Mouse (Mus musculus) liver, adult 2 months (tissue): ENCODE measurements around the gene 1700037H04Rik. TPM values are rescaled to one million over a fixed set of nuclear protein-coding genes. Genes with fewer than 3 reads are reported as not detected.

Source experiments
- DNase-seq: peaks from one replicate; pipeline ENCODE4 v3.0.0-alpha.2; 2011; ENCODE audit warnings: low read depth, low spot score; ENCODE audit errors: extremely low read depth
- H3K27ac ChIP-seq: fragments of 200-500 bp; replicated peaks from 2 replicates; pipeline ENCODE4 v1.5.1; 2012; ENCODE audit warnings: low read depth, mild to moderate bottlenecking, control low read depth, inconsistent platforms, low read length; ENCODE audit not compliant: insufficient read depth
- H3K27me3 ChIP-seq: fragments of 200-500 bp; 2 replicates; pipeline ENCODE4 v1.6.1; 2012; ENCODE audit warnings: mild to moderate bottlenecking, moderate library complexity, low read length, inconsistent platforms; ENCODE audit not compliant: control insufficient read depth, insufficient read depth
- H3K36me3 ChIP-seq: fragments of 200-500 bp; 2 replicates; pipeline ENCODE4 v1.6.1; 2012; ENCODE audit warnings: low read length, inconsistent platforms; ENCODE audit not compliant: control insufficient read depth, insufficient read depth
- H3K4me1 ChIP-seq: fragments of 200-500 bp; 2 replicates; pipeline ENCODE4 v1.6.1; 2011; ENCODE audit warnings: low read length; ENCODE audit not compliant: control insufficient read depth, insufficient read depth
- H3K4me3 ChIP-seq: fragments of 200-500 bp; 2 replicates; pipeline ENCODE4 v1.5.1; 2011; ENCODE audit warnings: low read depth, mild to moderate bottlenecking, control low read depth, low read length, moderate library complexity; ENCODE audit not compliant: insufficient read depth
- H3K79me2 ChIP-seq: fragments of 200-500 bp; 2 replicates; pipeline ENCODE4 v1.6.1; 2012; ENCODE audit warnings: inconsistent platforms, mild to moderate bottlenecking, low read length, moderate library complexity; ENCODE audit not compliant: control insufficient read depth, insufficient read depth
- H3K9ac ChIP-seq: fragments of 200-500 bp; 2 replicates; pipeline ENCODE4 v1.6.1; 2012; ENCODE audit warnings: low read depth, mild to moderate bottlenecking, control low read depth, inconsistent platforms, low read length
- CTCF ChIP-seq: fragments of 200-500 bp; IDR thresholded peaks from 2 replicates; pipeline ENCODE4 v1.5.1; 2011; ENCODE audit warnings: low read depth, low read length, control low read depth
- POLR2A ChIP-seq: fragments of 200-500 bp; IDR thresholded peaks from 2 replicates; pipeline ENCODE4 v1.6.1; 2011; ENCODE audit warnings: low read length, control low read depth; ENCODE audit not compliant: insufficient read depth; ENCODE audit errors: extremely low read depth
- WGBS: fragments of 180-500 bp; shearing (Covaris S2); methylation state at CpG from one replicate; pipeline ENCODE4 v1.1.7; 2018; 5-methylcytosine and 5-hydroxymethylcytosine counted together
- polyA plus RNA-seq: library from polyadenylated mRNA; depleted of rRNA; stranded (reverse); fragments of >200 nt; gene quantifications from 2 replicates; pipeline ENCODE4 v1.2.3, GENCODE M21; 2012
- total RNA-seq: library from RNA; depleted of rRNA; stranded (reverse); fragments of >200 nt; gene quantifications from 2 replicates; pipeline ENCODE4 v1.2.3, GENCODE M21; 2014

1700037H04Rik gene
- total and polyA plus RNA-seq, 2 experiments = 3.4 to 16.6 TPM

- Histone ChIP-seq H3K9ac (peak overlapping the region; percentile 33; the same call in 1 of the 2 replicates), H3K4me1 (peaks cover 3% of the 10 kb centered on the region), H3K79me2 (no peaks in the 10 kb centered on the region), H3K27ac (peak overlapping the region; percentile 73), H3K36me3 (no peaks in the 10 kb centered on the region), H3K27me3 (no peaks in the 10 kb centered on the region), H3K4me3 (peak overlapping the region; percentile 10; the same call in 1 of the 2 replicates)
- 57% methylated on average over 7 of the region's 7 CpGs for WGBS
- DNase-seq = peak; percentile 60
- TF ChIP-seq POLR2A (no peak), CTCF (no peak)
Measured at GRCm38 (mm10) chr2:131204410-131204981, 44.6 kb upstream of the 1700037H04Rik start.

GRCm38 (mm10) chr2:131203816-131204409, 44.0 kb upstream of the 1700037H04Rik start:
- H3K4me1 ChIP-seq = no peaks in the 10 kb centered on the region
- H3K27me3 ChIP-seq = no peaks in the 10 kb centered on the region
- 90% methylated on average over 6 of the region's 6 CpGs for WGBS
- no peak overlapping the region for H3K27ac ChIP-seq
- H3K4me3 ChIP-seq = no peak overlapping the region
- H3K79me2 ChIP-seq = no peaks in the 10 kb centered on the region
- DNase-seq = no peak
- TF ChIP-seq POLR2A = no peak
- no peak for TF ChIP-seq CTCF
- no peak overlapping the region for H3K9ac ChIP-seq
- no peaks in the 10 kb centered on the region for H3K36me3 ChIP-seq

GRCm38 (mm10) chr2:131201262-131201661, 41.4 kb upstream of the 1700037H04Rik start:
- H3K36me3 ChIP-seq = no peaks in the 10 kb centered on the region
- 91% methylated on average over 3 of the region's 3 CpGs for WGBS
- DNase-seq = no peak

GRCm38 (mm10) chr2:131200710-131201109, 40.8 kb upstream of the 1700037H04Rik start:
- Histone ChIP-seq H3K27me3 (no peaks in the 10 kb centered on the region), H3K4me3 (no peak overlapping the region), H3K27ac (no peak overlapping the region), H3K9ac (no peak overlapping the region), H3K79me2 (no peaks in the 10 kb centered on the region), H3K4me1 (no peaks in the 10 kb centered on the region), H3K36me3 (no peaks in the 10 kb centered on the region)
- TF ChIP-seq POLR2A = no peak
- no peak for TF ChIP-seq CTCF
- 87% methylated on average over 2 of the region's 2 CpGs for WGBS
- DNase-seq = no peak

More at GRCm38 (mm10) chr2:131201262-131201661, 41.4 kb upstream of the 1700037H04Rik start:
- Histone ChIP-seq H3K4me1 (no peaks in the 10 kb centered on the region), H3K9ac (no peak overlapping the region), H3K79me2 (no peaks in the 10 kb centered on the region), H3K27me3 (no peaks in the 10 kb centered on the region), H3K27ac (no peak overlapping the region), H3K4me3 (no peak overlapping the region)
- TF ChIP-seq POLR2A (no peak), CTCF (no peak)

GRCm38 (mm10) chr2:131196606-131197316, 36.9 kb upstream of the 1700037H04Rik start:
- DNase-seq = no peak
- H3K79me2 ChIP-seq = no peaks in the 10 kb centered on the region
- H3K27ac ChIP-seq = no peak overlapping the region
- TF ChIP-seq CTCF (no peak), POLR2A (no peak)
- no peaks in the 10 kb centered on the region for H3K27me3 ChIP-seq
- no peaks in the 10 kb centered on the region for H3K36me3 ChIP-seq
- no peak overlapping the region for H3K9ac ChIP-seq
- no peaks in the 10 kb centered on the region for H3K4me1 ChIP-seq
- WGBS = 92% methylated on average over 16 of the region's 16 CpGs
- H3K4me3 ChIP-seq = no peak overlapping the region

- H3K27me3 ChIP-seq = no peaks in the 10 kb centered on the region
- H3K4me1 ChIP-seq = peaks cover 5% of the 10 kb centered on the region
- 86% methylated on average over 7 of the region's 7 CpGs for WGBS
- TF ChIP-seq POLR2A (no peak), CTCF (no peak)
- no peak overlapping the region for H3K27ac ChIP-seq
- no peak for DNase-seq
- H3K4me3 ChIP-seq = no peak overlapping the region
- H3K9ac ChIP-seq = no peak overlapping the region
- no peaks in the 10 kb centered on the region for H3K36me3 ChIP-seq
- H3K79me2 ChIP-seq = no peaks in the 10 kb centered on the region
Measured at GRCm38 (mm10) chr2:131191005-131191390, 31.1 kb upstream of the 1700037H04Rik start.
